Mouse (Mus musculus): ENCODE data around the gene Dbn1. TPM values are rescaled to one million over a fixed set of nuclear protein-coding genes. Genes with fewer than 3 reads are reported as not detected.

The Dbn1 gene
- polyA plus RNA-seq (2015; fragmentation: Illumina TruSeq; extraction: RNeasy Lipid Tissue Mini Kit (QIAGEN cat#74804); ENCODE audit: insufficient read depth, low read depth, low replicate concordance): 5.1 TPM

GRCm38 (mm10) chr13:55487578-55488498 is at the start of gene Dbn1:
TSS of gene Dbn1 (minus strand) at chr13:55488111.

DNA sequence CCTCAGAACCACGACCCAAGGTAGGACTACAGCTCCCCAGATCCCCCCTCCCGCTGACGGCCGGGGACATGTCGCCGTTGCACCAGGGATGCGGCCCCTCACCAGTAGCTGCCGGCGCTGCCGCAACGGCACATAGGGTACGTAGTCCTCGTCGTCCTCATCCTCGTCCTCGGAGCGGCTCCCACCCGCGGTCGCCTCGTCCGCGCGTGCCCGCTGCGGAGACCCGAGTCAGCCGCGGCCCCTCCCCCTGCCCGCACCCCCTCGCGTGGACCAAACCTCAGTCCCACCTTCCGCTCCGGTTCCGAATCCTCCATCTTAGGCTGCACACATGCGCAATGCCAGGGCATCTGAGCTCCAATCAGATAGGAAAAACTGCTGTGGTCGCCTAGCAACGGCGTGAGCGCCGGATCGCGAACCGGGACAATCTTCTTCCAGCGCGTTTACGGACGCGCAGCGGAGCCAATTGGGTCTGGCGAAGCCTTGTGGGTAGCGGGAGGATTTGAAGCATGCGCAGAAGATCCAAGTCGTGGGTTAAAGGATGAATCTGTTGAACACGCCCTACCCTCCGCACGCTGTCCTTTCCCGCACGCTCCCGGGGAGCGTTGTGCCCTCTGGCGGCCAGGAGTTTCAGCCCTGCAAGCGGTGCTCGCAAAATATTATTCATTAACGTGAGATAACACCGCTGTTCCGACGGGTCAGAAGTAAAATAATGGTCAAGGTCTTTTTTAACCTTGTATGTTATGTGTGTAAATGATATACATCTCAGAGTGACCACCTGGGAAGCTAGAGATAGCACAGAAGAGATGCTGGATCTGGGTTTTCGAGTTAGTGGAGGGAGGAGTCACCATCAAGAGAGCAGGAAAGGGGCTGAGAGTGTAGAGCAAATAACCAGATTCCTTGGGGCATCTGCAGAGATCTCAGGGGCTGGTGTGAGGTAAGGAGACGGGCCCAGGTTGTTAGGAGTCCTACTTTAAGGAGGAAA is 48.6 kb upstream of the Dbn1 start, which contains the start of gene Ddx41:
Gene Ddx41 (minus strand): TSS at position 465 of the 982 bp plus-strand sequence.

DNA sequence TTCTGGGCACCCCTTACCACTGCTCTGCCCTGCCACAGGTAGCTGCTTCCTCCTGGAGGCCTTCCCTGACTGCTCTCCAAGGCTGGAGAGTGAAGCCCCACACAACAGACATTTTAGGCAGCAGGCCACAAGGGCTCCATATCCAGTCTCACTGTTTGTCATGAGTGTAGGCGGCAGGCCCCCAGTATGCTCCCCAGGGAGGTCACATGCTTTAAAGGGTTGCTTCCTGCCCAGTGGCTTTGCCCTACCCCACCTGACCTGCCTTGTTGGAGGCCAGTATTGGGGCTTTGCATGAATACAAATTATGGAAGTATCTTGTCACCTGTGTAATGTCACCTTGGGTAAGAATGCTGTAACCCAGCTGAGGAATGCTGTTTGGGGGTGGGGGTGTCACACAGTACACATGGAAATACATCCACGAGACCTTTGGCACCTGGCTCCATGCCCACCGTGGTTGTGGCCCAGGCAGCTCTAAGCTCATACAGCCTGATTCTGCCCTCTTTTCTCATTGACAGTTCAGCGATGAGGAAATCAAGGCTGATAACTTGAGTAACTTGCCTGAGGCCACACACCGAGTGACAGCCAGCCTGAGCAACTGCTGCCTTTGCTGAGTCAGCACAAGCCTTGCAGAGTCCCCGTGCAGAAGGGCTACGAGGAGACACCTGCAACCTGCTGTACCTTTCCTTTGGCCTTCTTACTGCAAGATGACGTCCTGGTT is 41.4 kb upstream of the Dbn1 start, which contains the start of gene Dok3:
Gene Dok3 (minus strand): TSS at position 99 of the 718 bp plus-strand sequence.

GRCm38 (mm10) chr13:55513111-55513748 is 25.3 kb upstream of the Dbn1 start, which contains the start of gene Pdlim7:
TSS of gene Pdlim7 (minus strand) at chr13:55513676.

GRCm38 (mm10) chr13:55464027-55464884 is 23.7 kb downstream of the Dbn1 start, which contains the start of gene Prr7:
TSS of gene Prr7 (plus strand) at chr13:55464267.

GRCm38 (mm10) chr13:55444937-55445315 is 43.0 kb downstream of the Dbn1 start, which contains the start of gene Grk6:
TSS of gene Grk6 (plus strand) at chr13:55445072.

GRCm38 (mm10) chr13:55426613-55427012 is 61.3 kb downstream of the Dbn1 start, which contains the start of gene F12:
TSS of gene F12 (minus strand) at chr13:55426793.

Other genes starting within 250 kb of the Dbn1 start
- gene Prelid1, start 167.6 kb downstream of the Dbn1 start, polyA plus RNA-seq (2015; fragmentation: Illumina TruSeq; extraction: RNeasy Lipid Tissue Mini Kit (QIAGEN cat#74804); ENCODE audit: insufficient read depth, low read depth, low replicate concordance): 54.5 TPM
- gene Rab24, start 166.2 kb downstream of the Dbn1 start, polyA plus RNA-seq (2015; fragmentation: Illumina TruSeq; extraction: RNeasy Lipid Tissue Mini Kit (QIAGEN cat#74804); ENCODE audit: insufficient read depth, low read depth, low replicate concordance): 52.6 TPM
- gene Mxd3, start 158.3 kb downstream of the Dbn1 start, polyA plus RNA-seq (2015; fragmentation: Illumina TruSeq; extraction: RNeasy Lipid Tissue Mini Kit (QIAGEN cat#74804); ENCODE audit: insufficient read depth, low read depth, low replicate concordance): not detected
- 21.4 TPM for gene Lman2, start 125.3 kb downstream of the Dbn1 start, polyA plus RNA-seq (2015; fragmentation: Illumina TruSeq; extraction: RNeasy Lipid Tissue Mini Kit (QIAGEN cat#74804); ENCODE audit: insufficient read depth, low read depth, low replicate concordance)
- gene Rgs14, start 118.4 kb downstream of the Dbn1 start, polyA plus RNA-seq (2015; fragmentation: Illumina TruSeq; extraction: RNeasy Lipid Tissue Mini Kit (QIAGEN cat#74804); ENCODE audit: insufficient read depth, low read depth, low replicate concordance): 0.44 TPM
- gene Slc34a1, start 89.9 kb downstream of the Dbn1 start, polyA plus RNA-seq (2015; fragmentation: Illumina TruSeq; extraction: RNeasy Lipid Tissue Mini Kit (QIAGEN cat#74804); ENCODE audit: insufficient read depth, low read depth, low replicate concordance): not detected
- gene Pfn3, start 72.9 kb downstream of the Dbn1 start, polyA plus RNA-seq (2015; fragmentation: Illumina TruSeq; extraction: RNeasy Lipid Tissue Mini Kit (QIAGEN cat#74804); ENCODE audit: insufficient read depth, low read depth, low replicate concordance): not detected
- gene F12, start 61.3 kb downstream of the Dbn1 start, polyA plus RNA-seq (2015; fragmentation: Illumina TruSeq; extraction: RNeasy Lipid Tissue Mini Kit (QIAGEN cat#74804); ENCODE audit: insufficient read depth, low read depth, low replicate concordance): not detected
- gene Grk6, start 43.0 kb downstream of the Dbn1 start, polyA plus RNA-seq (2015; fragmentation: Illumina TruSeq; extraction: RNeasy Lipid Tissue Mini Kit (QIAGEN cat#74804); ENCODE audit: insufficient read depth, low read depth, low replicate concordance): 9.0 TPM
- gene Prr7, start 23.8 kb downstream of the Dbn1 start, polyA plus RNA-seq (2015; fragmentation: Illumina TruSeq; extraction: RNeasy Lipid Tissue Mini Kit (QIAGEN cat#74804); ENCODE audit: insufficient read depth, low read depth, low replicate concordance): 0.63 TPM
- gene Pdlim7, start 25.6 kb upstream of the Dbn1 start, polyA plus RNA-seq (2015; fragmentation: Illumina TruSeq; extraction: RNeasy Lipid Tissue Mini Kit (QIAGEN cat#74804); ENCODE audit: insufficient read depth, low read depth, low replicate concordance): 10.5 TPM
- 2.5 TPM for gene Dok3, start 41.2 kb upstream of the Dbn1 start, polyA plus RNA-seq (2015; fragmentation: Illumina TruSeq; extraction: RNeasy Lipid Tissue Mini Kit (QIAGEN cat#74804); ENCODE audit: insufficient read depth, low read depth, low replicate concordance)
- gene Ddx41, start 48.5 kb upstream of the Dbn1 start, polyA plus RNA-seq (2015; fragmentation: Illumina TruSeq; extraction: RNeasy Lipid Tissue Mini Kit (QIAGEN cat#74804); ENCODE audit: insufficient read depth, low read depth, low replicate concordance): 11.5 TPM
- 137 TPM for gene Fam193b, start 83.0 kb upstream of the Dbn1 start, polyA plus RNA-seq (2015; fragmentation: Illumina TruSeq; extraction: RNeasy Lipid Tissue Mini Kit (QIAGEN cat#74804); ENCODE audit: insufficient read depth, low read depth, low replicate concordance)
- 41.1 TPM for gene Tmed9, start 85.6 kb upstream of the Dbn1 start, polyA plus RNA-seq (2015; fragmentation: Illumina TruSeq; extraction: RNeasy Lipid Tissue Mini Kit (QIAGEN cat#74804); ENCODE audit: insufficient read depth, low read depth, low replicate concordance)
- 4.6 TPM for gene B4galt7, start 111.8 kb upstream of the Dbn1 start, polyA plus RNA-seq (2015; fragmentation: Illumina TruSeq; extraction: RNeasy Lipid Tissue Mini Kit (QIAGEN cat#74804); ENCODE audit: insufficient read depth, low read depth, low replicate concordance)
- 11.0 TPM for gene Caml, start 134.9 kb upstream of the Dbn1 start, polyA plus RNA-seq (2015; fragmentation: Illumina TruSeq; extraction: RNeasy Lipid Tissue Mini Kit (QIAGEN cat#74804); ENCODE audit: insufficient read depth, low read depth, low replicate concordance)
- 18.4 TPM for gene Ddx46, start 146.9 kb upstream of the Dbn1 start, polyA plus RNA-seq (2015; fragmentation: Illumina TruSeq; extraction: RNeasy Lipid Tissue Mini Kit (QIAGEN cat#74804); ENCODE audit: insufficient read depth, low read depth, low replicate concordance)
- gene B230219D22Rik, start 205.0 kb upstream of the Dbn1 start, polyA plus RNA-seq (2015; fragmentation: Illumina TruSeq; extraction: RNeasy Lipid Tissue Mini Kit (QIAGEN cat#74804); ENCODE audit: insufficient read depth, low read depth, low replicate concordance): 10.2 TPM
- 11.3 TPM for gene Txndc15, start 226.5 kb upstream of the Dbn1 start, polyA plus RNA-seq (2015; fragmentation: Illumina TruSeq; extraction: RNeasy Lipid Tissue Mini Kit (QIAGEN cat#74804); ENCODE audit: insufficient read depth, low read depth, low replicate concordance)
- 18.0 TPM for gene Pcbd2, start 239.3 kb upstream of the Dbn1 start, polyA plus RNA-seq (2015; fragmentation: Illumina TruSeq; extraction: RNeasy Lipid Tissue Mini Kit (QIAGEN cat#74804); ENCODE audit: insufficient read depth, low read depth, low replicate concordance)

All from pancreas, adult 10 weeks (tissue).